Mouse (Mus musculus) CH12.LX (cell line): ENCODE data around the gene Epb41l5.

ENCODE experiments used
- CHD2 ChIP-seq: IDR thresholded peaks from 2 replicates; pipeline ENCODE4 v1.6.1; 2011; ENCODE audit warnings: low read length, improper control_type of control experiment
- CTCF ChIP-seq, 2 experiments: IDR thresholded peaks in 1 of 2; conservative IDR thresholded peaks in 1 of 2; 2 replicates each; pipeline ENCODE4 v1.5.1; 2011 to 2012; ENCODE audit warnings: low read depth in 2 of 2, low read length in 2 of 2, improper control_type of control experiment in 1 of 2, inconsistent platforms in 1 of 2, mild to moderate bottlenecking in 1 of 2, moderate library complexity in 1 of 2
- MAFK ChIP-seq: IDR thresholded peaks from 2 replicates; pipeline ENCODE4 v1.6.1; 2011; ENCODE audit warnings: low read length, improper control_type of control experiment; ENCODE audit not compliant: insufficient replicate concordance
- MAX ChIP-seq: IDR thresholded peaks from 2 replicates; pipeline ENCODE4 v1.6.1; 2011; ENCODE audit warnings: low read length, improper control_type of control experiment
- MXI1 ChIP-seq: IDR thresholded peaks from 2 replicates; pipeline ENCODE4 v1.6.1; 2011; ENCODE audit warnings: mild to moderate bottlenecking, low read depth, low read length, improper control_type of control experiment
- MYC ChIP-seq: IDR thresholded peaks from 2 replicates; pipeline ENCODE4 v1.6.1; 2011; ENCODE audit warnings: low read depth, mild to moderate bottlenecking, improper control_type of control experiment, low read length
- NELFE ChIP-seq: IDR thresholded peaks from 2 replicates; pipeline ENCODE4 v1.6.1; 2011; ENCODE audit warnings: low read depth, low read length, improper control_type of control experiment
- POLR2A ChIP-seq: IDR thresholded peaks from 2 replicates; pipeline ENCODE4 v1.6.1; 2011; ENCODE audit warnings: low read depth, mild to moderate bottlenecking, improper control_type of control experiment, low read length
- SIN3A ChIP-seq: IDR thresholded peaks from 2 replicates; pipeline ENCODE4 v1.6.1; 2012; ENCODE audit warnings: low read length, improper control_type of control experiment, inconsistent platforms
- TCF12 ChIP-seq: IDR thresholded peaks from 2 replicates; pipeline ENCODE4 v1.6.1; 2014; ENCODE audit warnings: low read depth, mild to moderate bottlenecking, inconsistent platforms, low read length, improper control_type of control experiment
- UBTF ChIP-seq: IDR thresholded peaks from 2 replicates; pipeline ENCODE4 v1.6.1; 2012; ENCODE audit warnings: low read depth, mild to moderate bottlenecking, inconsistent platforms, low read length, improper control_type of control experiment, moderate library complexity
- ZNF384 ChIP-seq: IDR thresholded peaks from 2 replicates; pipeline ENCODE4 v1.6.1; 2012; ENCODE audit warnings: low read depth, low read length, improper control_type of control experiment, inconsistent platforms

- TF ChIP-seq CTCF (conservative IDR thresholded peaks at IDR 0.05 in 1 of 2, IDR thresholded peaks at IDR 0.05 in 1 of 2; ENCODE audit: low read depth in 2 of 2, low read length in 2 of 2) (no peak), POLR2A (no peak), NELFE (no peak), MAFK (no peak), MAX (no peak), ZNF384 (no peak), UBTF (no peak), MYC (no peak), MXI1 (no peak), TCF12 (no peak), SIN3A (no peak), CHD2 (no peak)
Measured at GRCm38 (mm10) chr1:119510857-119511256, 137.9 kb downstream of the Epb41l5 start.
